Mouse (Mus musculus) intestine, embryonic 14.5 days (tissue): ENCODE results near the gene Cbx4. TPM values are rescaled to one million over a fixed set of nuclear protein-coding genes. Genes with fewer than 3 reads are reported as not detected.

ENCODE experiments used
- ATAC-seq: fragments of 200-750 bp; cut with Nextera tagmentation; replicated peaks from 2 replicates; pipeline ENCODE4 v1.8.0; 2017; ENCODE audit warnings: low read depth, moderate number of reproducible peaks, moderate TSS enrichment, moderate library complexity; ENCODE audit not compliant: low FRiP score, low TSS enrichment
- DNase-seq: peaks from one replicate; pipeline ENCODE4 v3.0.0-alpha.2; 2018; ENCODE audit warnings: low spot score
- H3K27ac ChIP-seq: fragments of 300-500 bp; sonication (generic); 2 replicates; pipeline ENCODE4 v1.5.1; 2014; ENCODE audit warnings: low read depth, mild to moderate bottlenecking, control low read depth
- H3K27me3 ChIP-seq: fragments of 300-500 bp; sonication (generic); replicated peaks from 2 replicates; pipeline ENCODE4 v1.6.1; 2014; ENCODE audit warnings: low read length, control low read depth; ENCODE audit not compliant: control insufficient read depth, insufficient read depth
- H3K36me3 ChIP-seq: fragments of 300-500 bp; sonication (generic); 2 replicates; pipeline ENCODE4 v1.6.1; 2014; ENCODE audit warnings: low read length, control low read depth; ENCODE audit not compliant: control insufficient read depth, insufficient read depth
- H3K4me1 ChIP-seq: fragments of 300-500 bp; sonication (generic); replicated peaks from 2 replicates; pipeline ENCODE4 v1.6.1; 2014; ENCODE audit warnings: low read length, control low read depth, mixed read lengths; ENCODE audit not compliant: control insufficient read depth, insufficient read depth
- H3K4me2 ChIP-seq: fragments of 300-500 bp; sonication (generic); 2 replicates; pipeline ENCODE4 v1.6.1; 2014; ENCODE audit warnings: low read length
- H3K4me3 ChIP-seq: fragments of 300-500 bp; sonication (generic); 2 replicates; pipeline ENCODE4 v1.5.1; 2014; ENCODE audit warnings: low read depth, low read length, control low read depth, mixed read lengths
- H3K9ac ChIP-seq: fragments of 300-500 bp; sonication (generic); 2 replicates; pipeline ENCODE4 v1.6.1; 2014; ENCODE audit warnings: mild to moderate bottlenecking, low read length
- H3K9me3 ChIP-seq: fragments of 300-500 bp; sonication (generic); 2 replicates; pipeline ENCODE4 v1.6.1; 2016; ENCODE audit warnings: low read length, control low read depth; ENCODE audit not compliant: control insufficient read depth
- WGBS: fragments of 180-500 bp; shearing (Covaris S2); extraction: QIAGEN DNeasy Blood & Tissue Kit; methylation state at CpG from one replicate; pipeline ENCODE4 v1.1.7; 2014; 5-methylcytosine and 5-hydroxymethylcytosine counted together
- polyA plus RNA-seq: library from polyadenylated mRNA; unstranded; fragments of >200 nt; fragmentation: Nextera tagmentation; extraction: Ambion mirVana; gene quantifications from 2 replicates; pipeline ENCODE4 v1.2.1, GENCODE M21; 2014

The Cbx4 gene
- polyA plus RNA-seq, 1 experiment from 2014 or later, result 10.5 TPM

GRCm38 (mm10) chr11:119051927-119052660 is 33.9 kb downstream of the Cbx4 start:
- WGBS, result 5% methylated on average over 15 of the region's 15 CpGs
- ATAC-seq (no peak), DNase-seq (peak; percentile 71)
- peaks cover 24% of the 10 kb centered on the region; the same call in 1 of the 2 replicates for H3K4me1 ChIP-seq
- H3K9me3 ChIP-seq, result no peaks in the 10 kb centered on the region
- H3K27me3 ChIP-seq, result peaks cover 88% of the 10 kb centered on the region
- H3K36me3 ChIP-seq, result no peaks in the 10 kb centered on the region
- H3K9ac ChIP-seq, result no peak overlapping the region
- H3K4me2 ChIP-seq, result no peak overlapping the region; the same call in 1 of the 2 replicates
- H3K27ac ChIP-seq, result no peak overlapping the region
- no peak overlapping the region for H3K4me3 ChIP-seq

GRCm38 (mm10) chr11:119051426-119051825 is 34.6 kb downstream of the Cbx4 start:
- Histone ChIP-seq H3K9ac (no peak overlapping the region), H3K9me3 (no peaks in the 10 kb centered on the region), H3K27ac (no peak overlapping the region), H3K36me3 (no peaks in the 10 kb centered on the region), H3K27me3 (peaks cover 94% of the 10 kb centered on the region), H3K4me2 (no peak overlapping the region), H3K4me1 (peaks cover 31% of the 10 kb centered on the region; the same call in 1 of the 2 replicates), H3K4me3 (no peak overlapping the region)
- ATAC-seq (no peak), DNase-seq (no peak)

GRCm38 (mm10) chr11:119050361-119050760 is 35.7 kb downstream of the Cbx4 start:
- no peak overlapping the region for H3K27ac ChIP-seq
- no peaks in the 10 kb centered on the region for H3K9me3 ChIP-seq
- no peaks in the 10 kb centered on the region for H3K36me3 ChIP-seq
- H3K4me1 ChIP-seq, result peaks cover 33% of the 10 kb centered on the region; the same call in 1 of the 2 replicates
- no peak for DNase-seq
- H3K4me2 ChIP-seq, result no peak overlapping the region
- 0% methylated on average over 2 of the region's 2 CpGs for WGBS
- no peak for ATAC-seq
- H3K9ac ChIP-seq, result no peak overlapping the region
- peaks cover 96% of the 10 kb centered on the region for H3K27me3 ChIP-seq
- H3K4me3 ChIP-seq, result no peak overlapping the region

- no peaks in the 10 kb centered on the region for H3K9me3 ChIP-seq
- H3K4me1 ChIP-seq, result peaks cover 33% of the 10 kb centered on the region; the same call in 1 of the 2 replicates
- no peaks in the 10 kb centered on the region for H3K36me3 ChIP-seq
- H3K9ac ChIP-seq, result no peak overlapping the region
- H3K27ac ChIP-seq, result no peak overlapping the region
- H3K4me2 ChIP-seq, result no peak overlapping the region
- peaks cover 100% of the 10 kb centered on the region for H3K27me3 ChIP-seq
- DNase-seq (no peak), ATAC-seq (no peak)
- WGBS, result under 1% methylated on average over 13 of the region's 13 CpGs
- H3K4me3 ChIP-seq, result no peak overlapping the region
Observed at GRCm38 (mm10) chr11:119048133-119048510, 37.9 kb downstream of the Cbx4 start.

GRCm38 (mm10) chr11:119047261-119048132 is 38.5 kb downstream of the Cbx4 start:
- peak overlapping the region; percentile 53 for H3K4me2 ChIP-seq
- H3K36me3 ChIP-seq, result no peaks in the 10 kb centered on the region
- H3K9me3 ChIP-seq, result no peaks in the 10 kb centered on the region
- ATAC-seq (no peak; the same call in 1 of the 2 replicates), DNase-seq (peak; percentile 73)
- peaks cover 100% of the 10 kb centered on the region for H3K27me3 ChIP-seq
- H3K4me3 ChIP-seq, result peak overlapping the region; percentile 25; the same call in 1 of the 2 replicates
- no peak overlapping the region for H3K9ac ChIP-seq
- no peak overlapping the region for H3K27ac ChIP-seq
- peaks cover 33% of the 10 kb centered on the region; the same call in 1 of the 2 replicates for H3K4me1 ChIP-seq
- under 1% methylated on average over 41 of the region's 43 CpGs for WGBS

- DNase-seq (peak; percentile 78), ATAC-seq (no peak; the same call in none of the 2 replicates)
- H3K9me3 ChIP-seq, result no peaks in the 10 kb centered on the region
- peak overlapping the region; percentile 25 for H3K4me3 ChIP-seq
- H3K36me3 ChIP-seq, result no peaks in the 10 kb centered on the region
- 2% methylated on average over 39 of the region's 39 CpGs for WGBS
- H3K27me3 ChIP-seq, result peaks cover 100% of the 10 kb centered on the region
- no peak overlapping the region for H3K27ac ChIP-seq
- peak overlapping the region; percentile 53 for H3K4me2 ChIP-seq
- H3K9ac ChIP-seq, result no peak overlapping the region
- peaks cover 36% of the 10 kb centered on the region for H3K4me1 ChIP-seq
Observed at GRCm38 (mm10) chr11:119046601-119047245, 39.3 kb downstream of the Cbx4 start.

GRCm38 (mm10) chr11:119044551-119045337 is 41.3 kb downstream of the Cbx4 start:
- Histone ChIP-seq H3K4me1 (peaks cover 47% of the 10 kb centered on the region), H3K36me3 (no peaks in the 10 kb centered on the region), H3K9me3 (no peaks in the 10 kb centered on the region), H3K4me2 (no peak overlapping the region), H3K27ac (no peak overlapping the region), H3K4me3 (0 out of 2 replicates have a peak overlapping the region, but pooled peaks have one; percentile 10), H3K9ac (no peak overlapping the region), H3K27me3 (peaks cover 87% of the 10 kb centered on the region)
- 3% methylated on average over 41 of the region's 41 CpGs for WGBS
- ATAC-seq (no peak), DNase-seq (peak; percentile 77)
